8 mouse cellular contexts compared by ENCODE assay signal in genomic region chr13:46725227-46725626, GRCm38 (mm10). TPM values are rescaled to one million over a fixed set of nuclear protein-coding genes. Genes with fewer than 3 reads are reported as not detected.
DNase-seq lines count a peak whose midpoint lies in the region; ATAC-seq and TF ChIP-seq lines count a peak whose summit lies in the region.

No protein-coding gene starts in this region.

- no peak for TF ChIP-seq POLR2A in ES-Bruce4 (IDR thresholded peaks at IDR 0.05; ENCODE audit: insufficient read depth, low read length)

- 37% methylated on average over 2 of the region's 2 CpGs for WGBS in heart, embryonic 11.5 days (ENCODE audit: insufficient replicate concordance)
- 26% methylated on average over 2 of the region's 2 CpGs for WGBS in forebrain, embryonic 12.5 days
- 6% methylated on average over 2 of the region's 2 CpGs for WGBS in liver, embryonic 13.5 days (ENCODE audit: insufficient replicate concordance)
- 24% methylated on average over 2 of the region's 2 CpGs for WGBS in stomach, embryonic 16.5 days

- peaks cover 11% of the 10 kb centered on the region; the same call in 1 of the 2 replicates for H3K4me1 ChIP-seq in heart, embryonic 11.5 days (ENCODE audit: control insufficient read depth, insufficient read depth, low read length)
- H3K4me1 ChIP-seq in ES-Bruce4 (ENCODE audit: control insufficient read depth, insufficient read depth, low read length), result peaks cover 3% of the 10 kb centered on the region
- H3K4me1 ChIP-seq in forebrain, embryonic 12.5 days, result peaks cover 22% of the 10 kb centered on the region
- H3K4me1 ChIP-seq in liver, embryonic 13.5 days (replicated peaks), result peaks cover 50% of the 10 kb centered on the region
- H3K4me1 ChIP-seq in stomach, embryonic 16.5 days (ENCODE audit: control insufficient read depth, insufficient read depth, low read length), result peaks cover 14% of the 10 kb centered on the region

- H3K4me3 ChIP-seq in heart, embryonic 11.5 days (ENCODE audit: low read depth, low read length), result peak overlapping the region; percentile 22
- H3K4me3 ChIP-seq in ES-Bruce4 (ENCODE audit: low read depth, low read length), result peak overlapping the region; percentile 25; the same call in 1 of the 2 replicates
- H3K4me3 ChIP-seq in forebrain, embryonic 12.5 days (replicated peaks), result peak overlapping the region; percentile 12; the same call in 1 of the 2 replicates
- peak overlapping the region; percentile 99 for H3K4me3 ChIP-seq in liver, embryonic 13.5 days (replicated peaks)
- H3K4me3 ChIP-seq in stomach, embryonic 16.5 days (replicated peaks; ENCODE audit: low read length), result peak overlapping the region; percentile 6; the same call in 1 of the 2 replicates

- no peaks in the 10 kb centered on the region for H3K36me3 ChIP-seq in heart, embryonic 11.5 days (ENCODE audit: control insufficient read depth, insufficient read depth, low read length)
- no peaks in the 10 kb centered on the region; the same call in 1 of the 2 replicates for H3K36me3 ChIP-seq in ES-Bruce4 (ENCODE audit: control insufficient read depth, insufficient read depth, low read length, poor library complexity, severe bottlenecking)
- H3K36me3 ChIP-seq in forebrain, embryonic 12.5 days (replicated peaks), result no peaks in the 10 kb centered on the region
- H3K36me3 ChIP-seq in liver, embryonic 13.5 days, result no peaks in the 10 kb centered on the region
- no peaks in the 10 kb centered on the region for H3K36me3 ChIP-seq in stomach, embryonic 16.5 days (ENCODE audit: control insufficient read depth, insufficient read depth, low read length)

- no peak for TF ChIP-seq CTCF in ES-Bruce4 (IDR thresholded peaks at IDR 0.05; ENCODE audit: low read depth, low read length)

- no peaks in the 10 kb centered on the region for H3K9me3 ChIP-seq in heart, embryonic 11.5 days (replicated peaks; ENCODE audit: control insufficient read depth, low read length)
- no peaks in the 10 kb centered on the region for H3K9me3 ChIP-seq in ES-Bruce4 (replicated peaks; ENCODE audit: control insufficient read depth, insufficient read depth, low read length, poor library complexity, severe bottlenecking)
- no peaks in the 10 kb centered on the region for H3K9me3 ChIP-seq in forebrain, embryonic 12.5 days
- H3K9me3 ChIP-seq in liver, embryonic 13.5 days (replicated peaks), result no peaks in the 10 kb centered on the region
- no peaks in the 10 kb centered on the region for H3K9me3 ChIP-seq in stomach, embryonic 16.5 days (replicated peaks; ENCODE audit: control insufficient read depth, low read length)

- ATAC-seq in heart, embryonic 11.5 days (replicated peaks; ENCODE audit: insufficient number of reproducible peaks, low FRiP score, low TSS enrichment), result no peak
- no peak for ATAC-seq in forebrain, embryonic 12.5 days (ENCODE audit: low FRiP score)
- peak; percentile 50 for ATAC-seq in liver, embryonic 13.5 days (ENCODE audit: low read depth)
- no peak for ATAC-seq in stomach, embryonic 16.5 days (ENCODE audit: insufficient read depth, low FRiP score)

- H3K9ac ChIP-seq in heart, embryonic 11.5 days (ENCODE audit: low read depth, low read length), result no peak overlapping the region
- peak overlapping the region; percentile 58 for H3K9ac ChIP-seq in ES-Bruce4 (ENCODE audit: low read depth, poor library complexity, severe bottlenecking)
- H3K9ac ChIP-seq in forebrain, embryonic 12.5 days, result no peak overlapping the region
- H3K9ac ChIP-seq in liver, embryonic 13.5 days, result peak overlapping the region; percentile 86
- H3K9ac ChIP-seq in stomach, embryonic 16.5 days (ENCODE audit: low read length), result 0 out of 2 replicates have a peak overlapping the region, but pooled peaks have one; percentile 38

- TF ChIP-seq EP300 in ES-Bruce4 (IDR thresholded peaks at IDR 0.05; ENCODE audit: insufficient read depth, low read depth, low read length), result no peak

- no peaks in the 10 kb centered on the region for H3K27me3 ChIP-seq in heart, embryonic 11.5 days (ENCODE audit: control insufficient read depth, insufficient read depth, low read length)
- no peaks in the 10 kb centered on the region for H3K27me3 ChIP-seq in ES-Bruce4 (ENCODE audit: control insufficient read depth, insufficient read depth, low read length, poor library complexity, severe bottlenecking)
- no peaks in the 10 kb centered on the region for H3K27me3 ChIP-seq in forebrain, embryonic 12.5 days
- no peaks in the 10 kb centered on the region for H3K27me3 ChIP-seq in liver, embryonic 13.5 days
- H3K27me3 ChIP-seq in stomach, embryonic 16.5 days (ENCODE audit: control insufficient read depth, insufficient read depth, low read length), result no peaks in the 10 kb centered on the region

- H3K27ac ChIP-seq in heart, embryonic 11.5 days (ENCODE audit: low read depth, low read length), result no peak overlapping the region
- H3K27ac ChIP-seq in ES-Bruce4 (ENCODE audit: insufficient read depth, low read length), result 0 out of 2 replicates have a peak overlapping the region, but pooled peaks have one; percentile 6
- H3K27ac ChIP-seq in forebrain, embryonic 12.5 days, result no peak overlapping the region
- H3K27ac ChIP-seq in liver, embryonic 13.5 days, result peak overlapping the region; percentile 93
- H3K27ac ChIP-seq in stomach, embryonic 16.5 days (ENCODE audit: low read length), result no peak overlapping the region

- intact Hi-C loops in left cerebral cortex, postnatal 36 days (cut with DNase I), result loop anchor here (10.0 kb wide), 1 partner anchor 290 kb away; the partner anchor contains the start of gene Nhlrc1

- H3K4me2 ChIP-seq in heart, embryonic 11.5 days, result peak overlapping the region; percentile 51
- peak overlapping the region; percentile 42 for H3K4me2 ChIP-seq in forebrain, embryonic 12.5 days
- peak overlapping the region; percentile 60 for H3K4me2 ChIP-seq in liver, embryonic 13.5 days
- peak overlapping the region; percentile 40 for H3K4me2 ChIP-seq in stomach, embryonic 16.5 days (ENCODE audit: low read depth, low read length)

- DNase-seq in heart, adult 18-20 months, result no peak
- DNase-seq in liver, embryonic 13.5 days, result peak; percentile 72
- DNase-seq in left cerebral cortex, postnatal 36 days (ENCODE audit: low spot score in 2 of 2), result no peak
- no peak for DNase-seq in cerebellum, postnatal 36 days

RNA-seq across cellular contexts. Expression of gene Nup153, which starts 2.5 kb away (rescaled TPM):
- 21.9 and 24.5 TPM in 2 replicates for polyA plus RNA-seq in heart, embryonic 11.5 days (2014; fragmentation: Nextera tagmentation; extraction: Ambion mirVana)
- total RNA-seq in heart, adult 18-20 months (2021), result 10 to 100 TPM; 33.6 to 40.2 TPM
- 221 and 232 TPM in 2 replicates for polyA plus RNA-seq in ES-Bruce4 (2011; ENCODE audit: insufficient read depth, insufficient read length, low read depth, missing spikeins)
- 43.7 and 48.6 TPM in 2 replicates for polyA plus RNA-seq in forebrain, embryonic 12.5 days (2016; fragmentation: Nextera tagmentation; extraction: Ambion mirVana)
- polyA plus RNA-seq in liver, embryonic 13.5 days (2015; fragmentation: Nextera tagmentation; extraction: Ambion mirVana), result 18.6 and 20.7 TPM in 2 replicates
- polyA plus RNA-seq in stomach, embryonic 16.5 days (2015; fragmentation: Nextera tagmentation; extraction: Ambion mirVana), result 16.9 and 18.5 TPM in 2 replicates
- 10 to 100 TPM; 47.2 to 56.9 TPM for total RNA-seq in left cerebral cortex, postnatal 36 days (2021)

RNA-seq across cellular contexts. Expression of gene Fam8a1, which starts 55.9 kb away (rescaled TPM):
- polyA plus RNA-seq in heart, embryonic 11.5 days (2014; fragmentation: Nextera tagmentation; extraction: Ambion mirVana), result 8.1 and 9.3 TPM in 2 replicates
- 10 to 100 TPM; 31.7 to 37.0 TPM for total RNA-seq in heart, adult 18-20 months (2021)
- polyA plus RNA-seq in ES-Bruce4 (2011; ENCODE audit: insufficient read depth, insufficient read length, low read depth, missing spikeins), result 43.3 and 48.9 TPM in 2 replicates
- polyA plus RNA-seq in forebrain, embryonic 12.5 days (2016; fragmentation: Nextera tagmentation; extraction: Ambion mirVana), result 20.2 and 21.0 TPM in 2 replicates
- polyA plus RNA-seq in liver, embryonic 13.5 days (2015; fragmentation: Nextera tagmentation; extraction: Ambion mirVana), result 3.0 TPM in 2 replicates
- 6.2 and 7.4 TPM in 2 replicates for polyA plus RNA-seq in stomach, embryonic 16.5 days (2015; fragmentation: Nextera tagmentation; extraction: Ambion mirVana)
- total RNA-seq in left cerebral cortex, postnatal 36 days (2021), result 10 to 100 TPM; 78.1 to 82.7 TPM

Comparison
In these comparisons a context has a peak if more than half of its experiments do, and no peak if none do; other contexts are left out.
1. H3K27ac ChIP-seq: peak in ES-Bruce4 (single experiment) and liver, embryonic 13.5 days (single experiment); none in heart, embryonic 11.5 days (single experiment), forebrain, embryonic 12.5 days (single experiment) and stomach, embryonic 16.5 days (single experiment).
2. H3K4me3 ChIP-seq: peak in every context shown above with its lines; median percentile 99 in liver, embryonic 13.5 days; 25 in ES-Bruce4; 22 in heart, embryonic 11.5 days; 12 in forebrain, embryonic 12.5 days; 6 in stomach, embryonic 16.5 days.
3. H3K9ac ChIP-seq: peak in ES-Bruce4 (single experiment), liver, embryonic 13.5 days (single experiment) and stomach, embryonic 16.5 days (single experiment); none in heart, embryonic 11.5 days (single experiment) and forebrain, embryonic 12.5 days (single experiment).
4. Peak in every context shown above with its lines, with median percentiles within 50 percentile points of each other: H3K4me2 ChIP-seq.